Mouse (Mus musculus): ENCODE results near the gene Hs3st3b1.

Gene Hs3st3b1

DNA sequence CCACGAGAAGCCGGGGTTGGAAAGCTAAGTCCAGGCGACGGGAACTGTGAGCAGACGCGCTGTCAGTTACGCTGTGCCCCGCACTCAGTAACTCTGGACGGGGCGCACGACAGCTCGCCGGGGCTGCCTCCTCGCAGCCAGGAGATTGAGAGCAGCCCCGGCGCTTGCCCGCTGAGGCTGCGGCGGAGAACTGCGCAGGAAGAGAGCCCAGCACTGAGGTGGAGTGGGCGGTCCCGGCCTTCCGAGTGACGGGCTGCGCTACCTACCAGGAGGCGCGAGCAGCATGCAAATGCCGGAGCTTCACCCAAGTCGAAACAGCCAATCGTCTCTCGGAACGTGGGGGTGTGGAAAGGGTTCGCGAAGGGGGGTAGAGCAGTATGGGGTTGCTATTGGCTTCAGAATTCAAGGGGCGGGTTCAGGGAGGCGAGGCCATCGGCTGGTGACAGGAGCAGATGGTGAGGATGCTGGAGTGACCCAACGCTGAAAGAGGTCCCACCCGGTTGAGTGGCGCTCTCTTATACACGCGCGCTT is at the start of gene Hs3st3b1:
TSS of gene Hs3st3b1 (minus strand) at position 200 of the 531 bp plus-strand sequence.
- in situ Hi-C loops (cut with MseI, MboI), result loop anchor here (5.0 to 25.0 kb wide), 2 partner anchors 35 to 515 kb away; partner anchors contain the start of genes F930015N05Rik (in 2 of the 2) and Hs3st3a1 (in 2 of the 2)

DNA sequence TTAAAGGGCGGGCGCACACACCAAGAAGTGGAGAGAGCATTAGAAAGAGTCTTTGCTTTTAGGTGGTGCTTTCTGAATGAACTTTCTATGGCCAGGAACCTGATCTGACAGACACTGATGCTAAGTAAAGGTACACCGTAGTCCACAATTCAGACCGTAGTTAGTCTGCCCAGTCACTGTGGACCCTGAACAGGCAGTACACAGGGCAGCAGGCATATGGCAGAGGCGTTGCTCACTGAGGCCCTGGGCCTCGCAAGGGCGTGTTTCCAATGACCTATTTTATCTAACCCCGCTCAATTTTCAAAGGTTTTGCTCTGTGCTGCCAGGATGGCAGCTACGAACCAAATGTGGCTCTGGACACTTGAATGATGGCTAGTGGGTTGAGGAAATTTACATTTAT is 49.4 kb upstream of the Hs3st3b1 start:
- in situ Hi-C loops (cut with MseI, MboI), result no loop called here

DNA sequence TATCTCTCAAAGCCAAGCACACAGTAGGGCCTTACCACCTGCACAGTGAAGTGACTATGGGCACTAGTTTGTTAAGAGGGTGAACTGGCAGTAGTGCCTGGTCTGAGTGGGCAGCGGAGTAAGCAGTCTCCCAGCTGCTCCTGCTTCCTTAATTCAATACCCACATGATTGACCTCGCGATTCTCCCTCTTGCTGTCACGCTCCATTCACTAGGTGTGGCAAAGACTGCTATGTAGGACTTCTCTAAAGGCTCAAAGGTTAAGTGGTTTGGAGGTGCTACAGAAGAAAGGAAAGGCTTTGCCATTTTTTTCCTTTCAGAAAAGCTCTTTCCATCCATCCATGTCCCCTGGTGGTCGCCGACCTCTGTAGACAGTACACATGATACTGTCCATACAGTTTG is 48.7 kb upstream of the Hs3st3b1 start:
- in situ Hi-C loops (cut with MseI, MboI), result no loop called here

DNA sequence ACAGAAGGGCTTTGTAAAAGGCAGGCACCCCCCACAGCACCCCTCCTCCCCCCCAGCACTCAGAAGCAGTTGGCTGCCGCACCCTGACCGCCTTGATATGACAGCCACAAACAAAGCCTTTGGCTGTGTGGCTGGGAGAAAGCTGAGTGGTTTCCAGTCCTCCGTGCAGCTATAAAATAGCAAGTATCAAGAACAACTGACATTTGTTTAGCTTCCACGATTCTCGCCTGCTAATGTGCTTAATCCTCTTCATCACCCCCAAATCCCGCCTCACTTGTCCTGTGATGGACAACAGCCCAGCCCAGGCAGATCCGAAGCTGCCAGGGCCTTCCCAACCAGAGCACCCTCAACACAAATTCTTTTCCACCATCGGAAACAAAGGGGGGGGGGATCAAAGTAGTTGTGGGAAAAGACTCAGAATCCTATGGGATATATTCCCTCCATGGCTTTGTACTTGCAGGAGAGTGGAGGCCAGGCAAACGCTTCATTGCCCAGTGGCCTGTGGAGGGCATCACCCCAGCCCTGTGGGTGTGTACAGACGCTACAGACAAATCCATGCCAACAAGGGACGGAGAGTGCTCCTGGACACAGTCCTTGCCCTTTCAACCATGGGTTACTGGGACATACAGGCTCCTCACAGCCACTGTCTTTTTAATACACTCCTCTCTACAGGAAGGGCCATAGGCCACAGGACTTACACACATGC is 47.3 kb upstream of the Hs3st3b1 start:
- in situ Hi-C loops (cut with MseI, MboI), result no loop called here

DNA sequence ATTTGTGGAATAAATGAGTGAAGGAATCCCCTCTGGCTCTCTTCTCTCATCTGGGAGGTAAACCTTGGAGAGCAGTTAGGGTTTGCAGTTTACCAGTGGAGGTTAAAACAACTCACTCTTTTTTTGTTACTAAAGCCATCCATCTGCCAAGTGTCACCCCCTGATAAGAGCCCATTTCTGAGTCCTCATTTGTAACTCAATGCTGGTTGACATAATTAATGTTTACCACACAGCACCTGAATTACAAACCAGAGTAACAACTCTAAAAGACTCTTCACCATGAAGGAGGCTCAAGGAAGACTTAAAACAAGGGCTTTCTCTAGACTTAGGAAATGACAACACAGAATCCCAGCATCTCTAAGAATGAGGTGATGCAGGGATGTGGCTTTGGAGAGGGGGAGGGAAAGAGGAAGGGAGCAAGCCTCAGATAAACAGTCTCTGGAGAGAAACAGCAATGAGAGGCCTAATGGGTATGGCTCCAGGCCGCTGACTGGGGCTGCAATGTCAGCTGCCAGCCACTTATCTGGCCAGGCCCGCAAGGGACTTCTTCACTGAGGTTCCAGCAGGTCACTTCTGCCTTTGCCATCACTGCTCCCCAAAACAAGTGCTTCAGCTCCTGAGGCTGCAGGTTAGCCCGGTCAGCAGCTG is 46.4 kb upstream of the Hs3st3b1 start:
- in situ Hi-C loops (cut with MseI, MboI), result no loop called here

DNA sequence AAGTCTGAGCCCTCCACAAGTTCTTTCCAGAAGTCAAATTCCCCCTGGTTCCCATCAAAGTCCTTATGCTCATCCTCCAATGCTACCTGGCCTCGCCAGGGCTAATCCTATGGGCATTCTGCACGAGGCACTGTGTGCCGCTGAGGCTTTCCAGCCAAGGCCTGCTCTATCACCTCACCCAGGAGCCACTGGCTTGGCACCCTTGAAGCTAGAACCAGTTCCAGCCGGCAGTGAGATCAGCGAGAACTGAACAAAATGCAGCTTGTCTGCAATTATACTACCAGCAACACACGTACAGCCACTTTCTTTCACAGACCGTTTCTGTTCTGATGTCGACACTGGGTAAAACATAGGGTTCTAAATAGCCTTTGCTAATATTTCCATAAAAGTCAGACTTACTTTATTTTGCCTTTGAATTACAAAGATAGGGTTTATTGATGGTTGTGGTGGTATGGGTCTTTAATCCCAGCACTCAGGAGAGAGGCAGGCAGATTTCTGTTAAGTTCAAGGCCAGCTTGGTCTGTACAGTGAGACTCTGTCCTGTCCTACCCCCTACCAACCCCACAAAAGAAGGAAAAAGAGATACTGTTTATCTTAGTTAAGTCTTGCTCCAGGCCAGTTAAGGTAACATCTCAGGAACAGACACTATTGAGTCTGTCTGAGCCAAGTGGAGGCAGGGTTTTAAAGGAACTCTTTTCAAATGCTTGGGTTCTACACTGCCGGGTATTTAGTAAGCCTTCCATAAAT is 45.7 kb upstream of the Hs3st3b1 start:
- in situ Hi-C loops (cut with MseI, MboI), result no loop called here

DNA sequence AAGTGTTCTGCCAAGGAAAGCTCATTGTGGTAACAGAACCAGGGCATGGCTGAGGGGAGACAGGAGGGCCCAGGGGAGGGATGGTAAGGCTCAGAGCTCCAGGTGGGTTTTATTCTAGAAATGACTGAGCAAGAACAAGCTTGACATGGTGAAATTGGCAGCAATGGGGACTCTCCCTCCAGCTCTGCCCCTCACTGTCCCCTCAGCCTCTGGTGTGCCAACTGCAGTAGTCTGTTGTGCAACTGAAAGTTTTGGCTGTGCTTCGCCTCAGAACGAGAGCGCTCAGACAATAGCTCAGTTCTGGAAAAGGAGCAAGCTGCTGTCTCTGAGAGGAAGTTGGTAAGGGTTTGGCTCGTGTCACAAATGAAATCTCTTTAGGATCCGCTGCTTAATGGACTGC is 43.3 kb upstream of the Hs3st3b1 start:
- in situ Hi-C loops (cut with MseI, MboI), result no loop called here

DNA sequence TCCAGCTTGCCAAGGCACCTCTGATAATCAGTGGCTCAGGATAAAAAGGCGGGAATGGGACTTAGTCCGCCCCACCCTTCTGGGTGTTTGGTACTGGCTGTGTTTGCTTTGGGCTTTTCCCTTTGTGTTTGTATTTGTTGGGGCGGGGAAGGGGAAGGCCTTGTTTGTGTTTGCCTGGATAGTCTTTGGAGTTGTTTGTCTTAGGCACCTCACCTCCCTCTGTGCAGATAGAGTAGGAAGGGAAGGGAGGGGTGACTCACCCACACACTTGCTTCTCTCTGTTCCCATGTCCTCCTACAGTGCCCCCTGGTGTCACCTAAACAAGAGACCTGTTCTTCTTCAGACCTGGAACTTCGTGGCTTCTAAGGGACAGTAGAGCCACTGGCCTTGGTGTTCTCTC is 35.1 kb upstream of the Hs3st3b1 start:
- in situ Hi-C loops (cut with MseI, MboI), result loop anchor here in 1 of 2 experiments (5.0 kb wide), 1 partner anchor 35 kb away; the partner anchor contains the start of gene Hs3st3b1

DNA sequence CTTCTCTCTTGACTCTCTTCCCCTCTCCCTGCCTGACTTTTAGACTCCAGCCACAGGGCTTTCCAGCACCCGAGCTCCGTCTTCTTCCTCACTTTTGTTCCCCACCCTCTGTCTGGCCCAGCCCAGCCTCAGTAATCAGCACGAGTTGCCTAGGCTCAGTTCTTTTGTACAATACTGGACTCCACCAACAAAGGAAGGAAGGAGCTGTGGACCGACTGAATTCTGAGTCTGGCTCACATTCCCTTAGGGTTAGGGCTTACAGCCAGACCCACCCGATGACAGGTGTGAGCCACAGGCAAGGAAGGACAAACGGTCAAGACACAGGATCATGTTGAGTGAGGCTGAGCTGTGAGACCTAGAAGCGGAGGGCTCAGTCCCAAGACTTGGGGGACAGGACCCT is 34.7 kb upstream of the Hs3st3b1 start:
- in situ Hi-C loops (cut with MseI, MboI), result loop anchor here in 1 of 2 experiments (5.0 kb wide), 1 partner anchor 34 kb away; the partner anchor contains the start of gene Hs3st3b1

DNA sequence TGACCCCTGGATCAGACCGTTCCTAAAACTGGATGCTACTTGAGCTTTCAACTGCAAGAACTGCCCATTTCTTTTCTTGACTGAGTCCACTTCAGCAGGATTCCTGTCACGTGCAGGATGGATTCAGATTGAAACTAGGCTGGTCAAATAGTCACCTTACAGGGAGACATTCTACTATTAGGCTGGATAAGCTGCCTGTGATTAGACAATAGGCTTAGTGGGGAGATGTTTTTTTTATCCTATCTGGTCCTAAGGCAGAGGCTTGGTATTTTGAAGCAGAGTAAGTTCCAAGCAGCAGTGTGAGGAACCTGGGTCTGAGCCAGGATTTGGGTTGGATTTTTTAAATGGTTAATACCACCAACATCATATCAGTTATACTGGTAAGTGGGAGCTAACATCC is 31.8 kb upstream of the Hs3st3b1 start:
- in situ Hi-C loops (cut with MseI, MboI), result no loop called here

DNA sequence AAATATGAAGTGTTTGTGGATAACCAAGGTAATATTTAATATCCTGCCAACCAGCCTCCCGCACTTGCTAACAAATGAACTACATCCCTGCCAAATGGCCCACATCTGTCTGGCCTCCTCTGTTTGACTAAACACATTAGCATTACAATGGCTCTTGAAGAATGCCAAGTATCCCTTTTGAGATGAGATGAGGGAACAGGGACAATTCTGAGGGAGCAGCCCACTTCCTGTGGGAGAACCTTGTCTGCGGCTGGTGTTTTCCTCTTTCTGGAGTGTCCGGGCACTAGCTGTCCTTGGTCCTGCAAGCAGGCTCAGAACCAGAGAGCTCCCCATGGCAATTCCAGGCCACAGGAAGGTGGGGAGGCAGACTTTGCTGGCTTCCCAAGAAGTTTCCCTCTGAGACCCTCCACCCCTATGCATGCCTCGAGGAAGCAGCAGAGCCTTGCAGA is 30.7 kb upstream of the Hs3st3b1 start:
- in situ Hi-C loops (cut with MseI, MboI), result no loop called here

DNA sequence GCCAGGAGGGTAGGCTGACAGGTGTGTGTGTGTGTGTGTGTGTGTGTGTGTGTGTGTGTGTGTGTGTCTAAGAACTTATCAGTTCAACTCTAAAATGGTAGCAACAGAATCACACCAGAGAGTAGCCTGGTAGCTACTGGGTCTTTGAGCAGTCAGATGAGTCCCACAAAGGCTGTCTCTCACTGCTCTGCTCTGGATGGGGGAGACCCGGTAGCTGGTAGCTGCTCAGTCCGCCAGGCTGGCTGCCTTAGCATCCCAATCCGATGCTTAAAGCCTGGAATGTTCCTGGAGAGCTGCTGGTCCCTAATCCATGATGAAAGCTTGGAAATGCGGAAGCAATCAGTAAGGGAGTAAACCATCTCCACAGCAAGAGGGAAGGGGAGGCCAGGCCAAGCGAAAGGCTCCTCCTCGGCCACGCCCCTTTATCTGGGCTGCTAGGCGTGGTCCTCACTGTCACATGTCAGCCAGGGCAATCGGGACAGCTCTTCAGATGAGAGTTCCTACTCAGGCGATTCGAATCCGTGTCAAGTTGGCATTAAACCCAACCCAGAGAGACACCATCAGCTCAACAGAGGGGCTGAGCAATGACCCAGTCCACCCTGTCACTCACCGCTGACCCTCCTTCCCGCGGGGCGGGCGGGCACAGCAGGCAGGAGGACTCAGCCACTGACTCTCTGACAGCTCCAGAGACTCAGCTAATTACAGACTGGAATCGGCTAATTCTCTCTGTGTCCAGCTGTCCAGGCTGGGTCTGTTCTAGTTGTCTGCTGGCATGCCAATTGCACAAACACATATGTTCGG is 29.9 kb upstream of the Hs3st3b1 start:
- in situ Hi-C loops (cut with MseI, MboI), result no loop called here

DNA sequence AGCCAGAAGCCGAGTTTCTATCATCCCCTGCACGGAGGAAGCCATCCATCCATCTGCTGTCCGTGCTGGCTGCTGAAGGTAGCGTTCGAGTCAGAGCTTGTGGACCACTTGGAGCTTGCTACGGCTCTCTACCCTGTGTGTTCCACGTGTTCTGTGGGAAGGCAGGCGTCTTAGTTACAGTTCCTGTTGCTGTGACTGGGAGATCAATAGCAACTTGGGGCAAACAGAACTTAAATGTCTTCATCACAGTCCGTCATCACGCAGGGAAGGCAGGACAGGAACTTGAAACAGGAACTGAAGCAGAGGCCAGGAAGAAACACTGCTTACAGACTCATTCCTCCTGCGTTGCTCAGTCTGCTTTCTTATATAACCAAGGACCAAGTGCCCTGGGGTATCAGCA is 26.3 kb upstream of the Hs3st3b1 start:
- in situ Hi-C loops (cut with MseI, MboI), result no loop called here

DNA sequence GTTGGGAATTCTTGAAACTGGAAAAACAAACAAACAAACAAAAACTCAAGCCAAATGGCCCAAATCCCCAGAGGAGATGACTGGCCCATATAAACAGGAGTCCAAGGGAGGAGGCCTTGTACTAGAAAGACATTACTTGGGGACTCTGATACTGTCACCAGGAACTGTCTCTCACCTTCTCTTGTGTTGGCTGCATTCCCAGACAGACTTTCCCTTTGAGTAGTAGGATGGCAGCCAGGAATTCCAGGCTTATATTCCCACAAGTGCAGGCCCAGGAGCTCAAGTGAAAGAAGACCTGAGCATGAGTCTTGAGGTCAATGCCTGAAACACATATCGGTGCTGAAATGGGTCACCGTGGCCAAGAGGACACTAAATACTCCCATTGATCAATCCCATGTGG is 24.9 kb upstream of the Hs3st3b1 start:
- in situ Hi-C loops (cut with MseI, MboI), result no loop called here

DNA sequence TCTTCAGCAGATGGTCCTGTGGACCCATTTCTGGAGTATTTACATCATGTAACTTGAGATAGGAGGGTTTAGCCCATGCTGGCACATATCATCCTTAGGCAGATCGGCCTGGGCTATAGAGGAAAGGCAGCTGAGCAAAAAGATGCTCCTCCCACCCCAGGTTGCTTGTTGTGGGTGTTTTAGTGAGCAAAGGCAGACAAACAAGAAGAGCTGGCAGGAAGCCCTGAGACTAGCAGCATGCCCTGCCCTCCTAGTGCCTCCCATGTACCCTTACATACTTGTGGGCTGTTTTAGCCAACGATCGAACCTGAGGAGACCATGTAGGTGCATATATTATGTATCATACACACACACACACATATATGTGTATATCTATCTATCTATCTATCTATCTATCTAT is 21.9 kb upstream of the Hs3st3b1 start:
- in situ Hi-C loops (cut with MseI, MboI), result no loop called here

DNA sequence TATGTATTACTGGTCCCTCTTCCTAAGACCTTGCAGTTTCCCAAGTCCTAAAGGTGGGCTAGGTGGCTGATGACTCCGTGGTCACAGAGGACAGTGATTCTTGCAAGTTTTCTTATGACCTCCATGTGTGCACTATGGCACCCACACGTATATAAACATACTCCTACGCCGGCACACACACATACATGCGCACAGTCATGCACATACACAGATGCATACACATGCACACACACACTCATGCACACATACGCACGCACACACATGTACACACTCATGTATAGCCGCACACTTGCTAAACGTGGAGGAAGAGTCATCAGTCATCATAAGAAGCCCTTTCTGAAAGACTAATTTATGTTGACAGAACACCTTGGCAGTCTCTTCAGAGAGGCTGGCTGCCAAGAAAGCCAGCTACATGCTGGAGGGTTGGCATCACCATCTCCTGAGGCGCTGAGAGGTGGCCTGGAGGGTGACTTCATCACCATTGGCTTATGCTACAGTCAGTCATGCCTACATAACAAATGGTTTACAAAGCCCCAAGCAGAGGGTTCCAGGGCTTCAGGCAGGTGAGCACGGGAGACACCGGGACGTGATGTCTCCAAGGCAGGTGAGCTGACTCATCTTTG is 21.3 kb upstream of the Hs3st3b1 start:
- in situ Hi-C loops (cut with MseI, MboI), result no loop called here

DNA sequence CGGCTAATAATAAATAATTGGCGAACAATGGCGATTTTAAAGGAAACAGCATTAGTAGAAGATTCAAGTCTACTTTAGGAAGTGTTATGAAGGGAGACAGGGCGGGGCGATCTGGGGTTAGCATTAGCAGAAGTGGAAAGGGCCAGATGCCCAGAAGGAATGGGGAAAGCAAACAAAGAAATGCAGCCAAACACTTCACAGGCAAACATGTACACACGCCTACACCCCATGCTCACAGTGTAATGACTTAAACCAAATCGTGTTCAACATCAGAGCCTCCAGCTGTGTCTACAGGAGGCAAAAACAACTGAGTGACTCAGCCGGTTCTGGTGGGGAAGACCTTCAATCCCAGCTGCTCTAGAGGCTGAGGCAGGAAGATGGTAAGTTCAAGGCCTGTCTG is 20.1 kb upstream of the Hs3st3b1 start:
- in situ Hi-C loops (cut with MseI, MboI), result no loop called here

DNA sequence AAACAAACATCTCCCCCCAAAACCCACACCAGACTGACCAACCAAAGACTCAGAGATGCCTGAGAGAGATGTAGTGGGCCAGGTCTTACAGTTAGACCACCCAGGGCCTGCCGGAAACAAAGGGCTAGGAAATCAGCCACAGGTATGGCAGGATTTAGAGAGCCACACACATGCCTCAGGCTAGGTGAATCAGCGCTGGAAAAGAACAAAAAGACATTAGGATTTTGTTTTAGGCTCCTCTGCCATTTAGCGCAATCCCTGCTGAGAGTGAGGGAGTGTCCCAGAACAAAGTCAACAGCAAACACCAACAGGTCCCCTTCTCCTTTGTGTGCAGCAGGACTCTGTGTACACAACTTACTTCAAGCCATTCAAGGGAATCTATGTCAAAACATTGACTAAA is 14.6 kb upstream of the Hs3st3b1 start:
- in situ Hi-C loops (cut with MseI, MboI), result no loop called here

DNA sequence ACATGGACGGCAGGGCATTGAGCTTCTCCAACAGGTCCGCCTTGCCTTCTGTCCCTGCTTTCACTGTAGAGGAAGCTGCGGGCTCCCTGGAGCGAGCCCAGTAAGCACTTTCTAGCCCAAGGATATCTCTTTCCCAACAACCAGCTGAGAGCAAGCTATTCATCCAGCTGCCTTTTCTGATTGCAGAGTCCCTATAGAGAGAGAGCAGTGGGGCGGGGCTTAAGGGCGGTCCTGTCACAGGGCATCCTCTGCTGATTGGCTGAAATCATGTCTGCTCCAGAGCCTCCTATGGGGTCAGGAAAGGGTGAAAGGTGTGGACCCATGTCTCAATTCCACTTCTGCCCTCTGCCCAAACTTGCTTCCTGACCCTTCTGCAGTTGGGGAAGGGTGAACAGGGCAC is 4.8 kb upstream of the Hs3st3b1 start:
- in situ Hi-C loops (cut with MseI, MboI), result no loop called here

DNA sequence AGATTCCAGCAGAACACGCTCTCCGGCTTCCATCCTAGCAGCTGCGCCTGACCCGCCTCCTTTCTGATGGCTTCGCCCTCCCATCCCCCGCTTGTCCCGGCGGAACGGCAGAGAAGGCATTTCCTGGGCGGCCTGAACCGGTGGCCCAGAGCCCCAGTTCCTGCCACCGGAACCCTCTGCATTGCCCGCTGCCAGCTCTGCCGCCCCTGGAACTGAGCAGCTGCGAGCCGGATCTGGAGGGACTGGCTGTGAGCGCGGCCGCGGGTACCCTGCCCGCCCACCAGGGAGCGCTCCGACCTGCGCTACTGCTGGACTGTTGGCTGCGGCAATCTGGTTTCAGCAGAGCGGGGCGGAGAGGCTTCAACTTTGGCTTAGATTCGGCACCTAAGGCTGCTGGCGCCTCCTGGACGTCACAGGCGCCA is 3.1 kb upstream of the Hs3st3b1 start:
- in situ Hi-C loops (cut with MseI, MboI), result no loop called here

All from mouse trophoblast stem cell (cell line).